Comparison of ENCODE assay signal across 38 mouse cellular contexts in genomic region chrX:134280531-134280930, GRCm38 (mm10). TPM values are rescaled to one million over a fixed set of nuclear protein-coding genes. Genes with fewer than 3 reads are reported as not detected.
"Had no signal": no experiment of that assay in that cellular context is flagged by ENCODE, and none has a peak within 500 bp of the region (broad histone marks: within the 10 kb centered on the region; RNA-seq: fewer than 3 reads in every experiment).

No protein-coding gene starts in this region.

- H3K9ac ChIP-seq: limb, embryonic 12.5 days; limb, embryonic 13.5 days; limb, embryonic 15.5 days; liver, embryonic 12.5 days; liver, embryonic 13.5 days; liver, embryonic 14.5 days; liver, embryonic 15.5 days; liver, postnatal 0 days; lung, embryonic 14.5 days; lung, embryonic 15.5 days; midbrain, embryonic 12.5 days; midbrain, embryonic 13.5 days; midbrain, embryonic 15.5 days; neural tube, embryonic 12.5 days had no signal

- H3K27me3 ChIP-seq: limb, embryonic 15.5 days; liver, embryonic 12.5 days; liver, embryonic 13.5 days; liver, embryonic 15.5 days; lung, embryonic 15.5 days; midbrain, embryonic 12.5 days; midbrain, embryonic 13.5 days; midbrain, embryonic 15.5 days had no signal

- DNase-seq: left cerebral cortex, postnatal 4 days; liver; liver, embryonic 13.5 days; liver, postnatal 0 days; lung, adult 2 months; lung, embryonic 14.5 days; lung, postnatal 10 days; lung, postnatal 14 days; lung, postnatal 36 days; midbrain, embryonic 14.5 days had no signal

- H3K36me3 ChIP-seq: limb, embryonic 10.5 days; limb, embryonic 12.5 days; limb, embryonic 13.5 days; limb, embryonic 15.5 days; liver, embryonic 12.5 days; liver, embryonic 13.5 days; liver, embryonic 15.5 days; lung, embryonic 15.5 days; midbrain, embryonic 10.5 days; midbrain, embryonic 12.5 days; midbrain, embryonic 13.5 days; midbrain, embryonic 15.5 days; neural tube, embryonic 12.5 days had no signal

- H3K27ac ChIP-seq: limb, embryonic 10.5 days; limb, embryonic 12.5 days; limb, embryonic 13.5 days; limb, embryonic 15.5 days; liver, embryonic 12.5 days; liver, embryonic 13.5 days; liver, embryonic 14.5 days; liver, embryonic 15.5 days; lung, embryonic 15.5 days; macrophage; midbrain, embryonic 10.5 days; midbrain, embryonic 12.5 days; midbrain, embryonic 13.5 days; midbrain, embryonic 15.5 days; neural tube, embryonic 12.5 days had no signal

- H3K4me3 ChIP-seq: limb, embryonic 10.5 days; limb, embryonic 12.5 days; limb, embryonic 13.5 days; limb, embryonic 15.5 days; liver, embryonic 12.5 days; liver, embryonic 13.5 days; liver, embryonic 15.5 days; lung, embryonic 15.5 days; megakaryocyte, embryonic 14.5 days; midbrain, embryonic 10.5 days; midbrain, embryonic 12.5 days; midbrain, embryonic 13.5 days; midbrain, embryonic 15.5 days; myocyte; neural tube, embryonic 12.5 days had no signal

- ATAC-seq: liver, embryonic 12.5 days; liver, postnatal 0 days; lung, postnatal 0 days; midbrain, embryonic 13.5 days; midbrain, embryonic 15.5 days; midbrain, embryonic 16.5 days had no signal

- H3K4me1 ChIP-seq: limb, embryonic 12.5 days; limb, embryonic 13.5 days; limb, embryonic 15.5 days; liver, embryonic 15.5 days; midbrain, embryonic 12.5 days; midbrain, embryonic 15.5 days; neural tube, embryonic 12.5 days had no signal

- H3K9me3 ChIP-seq: limb, embryonic 10.5 days; limb, embryonic 12.5 days; limb, embryonic 13.5 days; limb, embryonic 15.5 days; liver, embryonic 12.5 days; liver, embryonic 13.5 days; liver, embryonic 15.5 days; lung, embryonic 15.5 days; megakaryocyte, embryonic 14.5 days; midbrain, embryonic 10.5 days; midbrain, embryonic 12.5 days; midbrain, embryonic 13.5 days; midbrain, embryonic 15.5 days; neural tube, embryonic 12.5 days had no signal

RNA-seq across cellular contexts. Expression of gene Tmem35a, which starts 14.5 kb away (rescaled TPM):
- total RNA-seq: megakaryocyte progenitor cell, adult 5-6 weeks; megakaryocyte, adult 5-6 weeks; monocyte, adult 5-6 weeks had no signal
- polyA plus RNA-seq: macrophage had no signal

RNA-seq across cellular contexts. Expression of gene Cenpi, which starts 27.4 kb away (rescaled TPM):
- polyA plus RNA-seq: liver, adult 2 months had no signal

RNA-seq across cellular contexts. Expression of gene Nox1, which starts 58.8 kb away (rescaled TPM):
- total RNA-seq: left cerebral cortex, postnatal 10 days; left cerebral cortex, postnatal 36 days; left cerebral cortex, postnatal 4 days; liver, adult 2 months; megakaryocyte-erythroid progenitor cell, adult 5-6 weeks; monocyte, adult 5-6 weeks had no signal
- polyA plus RNA-seq: limb, embryonic 10.5 days; limb, embryonic 12.5 days; liver, adult 2 months; liver, embryonic 13.5 days; liver, embryonic 15.5 days; liver, embryonic 16.5 days; macrophage; midbrain, embryonic 10.5 days; midbrain, embryonic 11.5 days; neural tube, embryonic 11.5 days; neural tube, embryonic 12.5 days had no signal
